Mouse (Mus musculus): Measurements from ENCODE around the gene Ankrd44. TPM values are rescaled to one million over a fixed set of nuclear protein-coding genes. Genes with fewer than 3 reads are reported as not detected.
A peak's percentile ranks its signal among the peaks of the same experiment; 100 is the strongest.

Gene Ankrd44
- polyA plus RNA-seq, 1 experiment from 2014 or later = 28.9 TPM

- Histone ChIP-seq H3K4me1 (ENCODE audit: control insufficient read depth, insufficient read depth, low read length) (no peaks in the 10 kb centered on the region), H3K4me3 (ENCODE audit: low read depth, low read length) (no peak overlapping the region), H3K36me3 (ENCODE audit: control insufficient read depth, insufficient read depth, low read length) (0 out of 2 replicates have a peak, but pooled peaks cover under 1% of the 10 kb centered on the region), H3K9ac (ENCODE audit: low read depth, low read length) (no peak overlapping the region), H3K9me3 (ENCODE audit: control insufficient read depth, low read length) (no peaks in the 10 kb centered on the region), H3K27me3 (replicated peaks; ENCODE audit: control insufficient read depth, insufficient read depth, low read length) (no peaks in the 10 kb centered on the region), H3K27ac (replicated peaks; ENCODE audit: low read depth, low read length) (no peak overlapping the region), H3K4me2 (ENCODE audit: low read depth, low read length) (no peak overlapping the region)
- 77% methylated on average over 3 of the region's 3 CpGs for WGBS
- DNase-seq (ENCODE audit: low spot score) (no peak), ATAC-seq (ENCODE audit: low read depth) (no peak)
Measured at GRCm38 (mm10) chr1:54737472-54737871, 188.7 kb downstream of the Ankrd44 start.

- no peak overlapping the region for H3K9ac ChIP-seq (ENCODE audit: low read depth, low read length)
- no peak for ATAC-seq (ENCODE audit: low read depth)
- 59% methylated on average over 17 of the region's 17 CpGs for WGBS
- H3K27me3 ChIP-seq (replicated peaks; ENCODE audit: control insufficient read depth, insufficient read depth, low read length) = no peaks in the 10 kb centered on the region
- no peak overlapping the region for H3K27ac ChIP-seq (replicated peaks; ENCODE audit: low read depth, low read length)
- H3K9me3 ChIP-seq (ENCODE audit: control insufficient read depth, low read length) = no peaks in the 10 kb centered on the region
- peaks cover 4% of the 10 kb centered on the region; the same call in 1 of the 2 replicates for H3K36me3 ChIP-seq (ENCODE audit: control insufficient read depth, insufficient read depth, low read length)
- no peak overlapping the region for H3K4me3 ChIP-seq (ENCODE audit: low read depth, low read length)
- no peak overlapping the region for H3K4me2 ChIP-seq (ENCODE audit: low read depth, low read length)
- peak; percentile 30 for DNase-seq (ENCODE audit: low spot score)
- no peaks in the 10 kb centered on the region for H3K4me1 ChIP-seq (ENCODE audit: control insufficient read depth, insufficient read depth, low read length)
Measured at GRCm38 (mm10) chr1:54734917-54735664, 191.1 kb downstream of the Ankrd44 start.

GRCm38 (mm10) chr1:54729316-54729715 lies 196.9 kb downstream of the Ankrd44 start:
- Histone ChIP-seq H3K9ac (ENCODE audit: low read depth, low read length) (no peak overlapping the region), H3K36me3 (ENCODE audit: control insufficient read depth, insufficient read depth, low read length) (peaks cover 37% of the 10 kb centered on the region), H3K4me3 (ENCODE audit: low read depth, low read length) (no peak overlapping the region), H3K4me2 (ENCODE audit: low read depth, low read length) (no peak overlapping the region), H3K27ac (replicated peaks; ENCODE audit: low read depth, low read length) (no peak overlapping the region), H3K9me3 (ENCODE audit: control insufficient read depth, low read length) (no peaks in the 10 kb centered on the region), H3K27me3 (replicated peaks; ENCODE audit: control insufficient read depth, insufficient read depth, low read length) (no peaks in the 10 kb centered on the region), H3K4me1 (ENCODE audit: control insufficient read depth, insufficient read depth, low read length) (no peaks in the 10 kb centered on the region)
- DNase-seq (ENCODE audit: low spot score) (no peak), ATAC-seq (ENCODE audit: low read depth) (no peak)
- WGBS = 95% methylated on average over 5 of the region's 5 CpGs

- no peaks in the 10 kb centered on the region for H3K4me1 ChIP-seq (ENCODE audit: control insufficient read depth, insufficient read depth, low read length)
- H3K9me3 ChIP-seq (ENCODE audit: control insufficient read depth, low read length) = no peaks in the 10 kb centered on the region
- WGBS = 44% methylated on average over 2 of the region's 2 CpGs
- H3K9ac ChIP-seq (ENCODE audit: low read depth, low read length) = no peak overlapping the region
- H3K27me3 ChIP-seq (replicated peaks; ENCODE audit: control insufficient read depth, insufficient read depth, low read length) = no peaks in the 10 kb centered on the region
- no peak overlapping the region for H3K4me2 ChIP-seq (ENCODE audit: low read depth, low read length)
- H3K4me3 ChIP-seq (ENCODE audit: low read depth, low read length) = no peak overlapping the region
- H3K36me3 ChIP-seq (ENCODE audit: control insufficient read depth, insufficient read depth, low read length) = peaks cover 37% of the 10 kb centered on the region
- no peak overlapping the region for H3K27ac ChIP-seq (replicated peaks; ENCODE audit: low read depth, low read length)
- DNase-seq (ENCODE audit: low spot score) (no peak), ATAC-seq (ENCODE audit: low read depth) (no peak)
Measured at GRCm38 (mm10) chr1:54726555-54726954, 199.6 kb downstream of the Ankrd44 start.

GRCm38 (mm10) chr1:54716921-54717320 lies 209.3 kb downstream of the Ankrd44 start:
- ATAC-seq (ENCODE audit: low read depth) = no peak
- Histone ChIP-seq H3K27me3 (replicated peaks; ENCODE audit: control insufficient read depth, insufficient read depth, low read length) (no peaks in the 10 kb centered on the region), H3K36me3 (ENCODE audit: control insufficient read depth, insufficient read depth, low read length) (peaks cover 7% of the 10 kb centered on the region), H3K4me2 (ENCODE audit: low read depth, low read length) (no peak overlapping the region), H3K9me3 (ENCODE audit: control insufficient read depth, low read length) (no peaks in the 10 kb centered on the region), H3K4me1 (ENCODE audit: control insufficient read depth, insufficient read depth, low read length) (peaks cover 3% of the 10 kb centered on the region; the same call in 1 of the 2 replicates), H3K4me3 (ENCODE audit: low read depth, low read length) (no peak overlapping the region), H3K9ac (ENCODE audit: low read depth, low read length) (no peak overlapping the region), H3K27ac (replicated peaks; ENCODE audit: low read depth, low read length) (no peak overlapping the region)
- DNase-seq (ENCODE audit: low spot score) = no peak
- WGBS = 90% methylated on average over 6 of the region's 6 CpGs

- no peak overlapping the region for H3K27ac ChIP-seq (replicated peaks; ENCODE audit: low read depth, low read length)
- no peak overlapping the region for H3K4me3 ChIP-seq (ENCODE audit: low read depth, low read length)
Measured at GRCm38 (mm10) chr1:54715061-54715760, 211.0 kb downstream of the Ankrd44 start.

GRCm38 (mm10) chr1:54713231-54714173 lies 212.7 kb downstream of the Ankrd44 start:
- 56% methylated on average over 11 of the region's 11 CpGs for WGBS
- Histone ChIP-seq H3K27ac (replicated peaks; ENCODE audit: low read depth, low read length) (no peak overlapping the region), H3K4me3 (ENCODE audit: low read depth, low read length) (no peak overlapping the region), H3K4me1 (ENCODE audit: control insufficient read depth, insufficient read depth, low read length) (peaks cover 13% of the 10 kb centered on the region), H3K9me3 (ENCODE audit: control insufficient read depth, low read length) (no peaks in the 10 kb centered on the region), H3K9ac (ENCODE audit: low read depth, low read length) (no peak overlapping the region), H3K4me2 (ENCODE audit: low read depth, low read length) (no peak overlapping the region), H3K36me3 (ENCODE audit: control insufficient read depth, insufficient read depth, low read length) (peaks cover 8% of the 10 kb centered on the region), H3K27me3 (replicated peaks; ENCODE audit: control insufficient read depth, insufficient read depth, low read length) (no peaks in the 10 kb centered on the region)
- DNase-seq (ENCODE audit: low spot score) = no peak
- ATAC-seq (ENCODE audit: low read depth) = no peak

More at GRCm38 (mm10) chr1:54715061-54715760, 211.0 kb downstream of the Ankrd44 start:
- Histone ChIP-seq H3K4me1 (ENCODE audit: control insufficient read depth, insufficient read depth, low read length) (peaks cover 11% of the 10 kb centered on the region), H3K9ac (ENCODE audit: low read depth, low read length) (no peak overlapping the region), H3K36me3 (ENCODE audit: control insufficient read depth, insufficient read depth, low read length) (peaks cover 8% of the 10 kb centered on the region), H3K4me2 (ENCODE audit: low read depth, low read length) (no peak overlapping the region), H3K27me3 (replicated peaks; ENCODE audit: control insufficient read depth, insufficient read depth, low read length) (no peaks in the 10 kb centered on the region), H3K9me3 (ENCODE audit: control insufficient read depth, low read length) (no peaks in the 10 kb centered on the region)
- peak; percentile 86 for DNase-seq (ENCODE audit: low spot score)
- no peak for ATAC-seq (ENCODE audit: low read depth)
- WGBS = 53% methylated on average over 8 of the region's 8 CpGs

GRCm38 (mm10) chr1:54711568-54711967 lies 214.6 kb downstream of the Ankrd44 start:
- DNase-seq (ENCODE audit: low spot score) = no peak
- no peak for ATAC-seq (ENCODE audit: low read depth)

More at GRCm38 (mm10) chr1:54711568-54711967, 214.6 kb downstream of the Ankrd44 start:
- Histone ChIP-seq H3K4me2 (ENCODE audit: low read depth, low read length) (no peak overlapping the region), H3K27ac (replicated peaks; ENCODE audit: low read depth, low read length) (no peak overlapping the region), H3K4me3 (ENCODE audit: low read depth, low read length) (no peak overlapping the region), H3K27me3 (replicated peaks; ENCODE audit: control insufficient read depth, insufficient read depth, low read length) (no peaks in the 10 kb centered on the region), H3K4me1 (ENCODE audit: control insufficient read depth, insufficient read depth, low read length) (peaks cover 13% of the 10 kb centered on the region), H3K36me3 (ENCODE audit: control insufficient read depth, insufficient read depth, low read length) (peaks cover 8% of the 10 kb centered on the region), H3K9ac (ENCODE audit: low read depth, low read length) (no peak overlapping the region), H3K9me3 (ENCODE audit: control insufficient read depth, low read length) (no peaks in the 10 kb centered on the region)
- 87% methylated on average over 3 of the region's 3 CpGs for WGBS
